Mouse (Mus musculus): Measurements from ENCODE around the gene Ccdc189.
A peak's percentile ranks its signal among the peaks of the same experiment; 100 is the strongest.
"Not testable (repeated sequence)": the region's sequence is repeated elsewhere in the genome, so short reads cannot be mapped to it uniquely, and the experiment has no call there.

Ccdc189 gene

GRCm38 (mm10) chr7:127588011-127588871 lies at the start of gene Ccdc189, which contains the start of gene Rnf40:
TSS of gene Ccdc189 (minus strand) at chr7:127588595.
TSS of gene Rnf40 (plus strand) at chr7:127588767.
- DNase-seq (ENCODE audit: low spot score), result peak; percentile 98

- peak; percentile 87 for DNase-seq (ENCODE audit: low spot score)
Measured at GRCm38 (mm10) chr7:127636963-127637362, 48.6 kb upstream of the Ccdc189 start.

- DNase-seq (ENCODE audit: low spot score), result no peak
Measured at GRCm38 (mm10) chr7:127631416-127631815, 43.0 kb upstream of the Ccdc189 start.

- no peak for DNase-seq (ENCODE audit: low spot score)
Measured at GRCm38 (mm10) chr7:127628646-127629045, 40.3 kb upstream of the Ccdc189 start.

- no peak for DNase-seq (ENCODE audit: low spot score)
Measured at GRCm38 (mm10) chr7:127626471-127626870, 38.1 kb upstream of the Ccdc189 start.

GRCm38 (mm10) chr7:127626039-127626438 lies 37.6 kb upstream of the Ccdc189 start:
- no peak for DNase-seq (ENCODE audit: low spot score)

GRCm38 (mm10) chr7:127618402-127618801 lies 30.0 kb upstream of the Ccdc189 start:
- DNase-seq (ENCODE audit: low spot score), result not testable (repeated sequence)

GRCm38 (mm10) chr7:127617962-127618361 lies 29.6 kb upstream of the Ccdc189 start:
- DNase-seq (ENCODE audit: low spot score), result no peak

- DNase-seq (ENCODE audit: low spot score), result no peak
Measured at GRCm38 (mm10) chr7:127616881-127617280, 28.5 kb upstream of the Ccdc189 start.

- DNase-seq (ENCODE audit: low spot score), result no peak
Measured at GRCm38 (mm10) chr7:127616336-127616735, 27.9 kb upstream of the Ccdc189 start.

GRCm38 (mm10) chr7:127614891-127615843 lies 26.8 kb upstream of the Ccdc189 start, which contains the start of gene Zfp629:
TSS of gene Zfp629 (minus strand) at chr7:127615797.
- peak; percentile 90 for DNase-seq (ENCODE audit: low spot score)

- peak; percentile 77 for DNase-seq (ENCODE audit: low spot score)
Measured at GRCm38 (mm10) chr7:127614511-127614890, 26.1 kb upstream of the Ccdc189 start.

GRCm38 (mm10) chr7:127614091-127614490 lies 25.7 kb upstream of the Ccdc189 start:
- DNase-seq (ENCODE audit: low spot score), result no peak

GRCm38 (mm10) chr7:127613501-127613900 lies 25.1 kb upstream of the Ccdc189 start:
- no peak for DNase-seq (ENCODE audit: low spot score)

- DNase-seq (ENCODE audit: low spot score), result no peak
Measured at GRCm38 (mm10) chr7:127611561-127611960, 23.2 kb upstream of the Ccdc189 start.

- no peak for DNase-seq (ENCODE audit: low spot score)
Measured at GRCm38 (mm10) chr7:127611011-127611410, 22.6 kb upstream of the Ccdc189 start.

GRCm38 (mm10) chr7:127607150-127607549 lies 18.8 kb upstream of the Ccdc189 start:
- DNase-seq (ENCODE audit: low spot score), result no peak

GRCm38 (mm10) chr7:127604256-127604655 lies 15.9 kb upstream of the Ccdc189 start:
- no peak for DNase-seq (ENCODE audit: low spot score)

GRCm38 (mm10) chr7:127602903-127603302 lies 14.5 kb upstream of the Ccdc189 start:
- DNase-seq (ENCODE audit: low spot score), result no peak

GRCm38 (mm10) chr7:127601735-127602134 lies 13.3 kb upstream of the Ccdc189 start:
- DNase-seq (ENCODE audit: low spot score), result no peak

- DNase-seq (ENCODE audit: low spot score), result no peak
Measured at GRCm38 (mm10) chr7:127600612-127601011, 12.2 kb upstream of the Ccdc189 start.

GRCm38 (mm10) chr7:127596747-127597146 lies 8.4 kb upstream of the Ccdc189 start:
- DNase-seq (ENCODE audit: low spot score), result no peak

Data from MN1 (cell line).